Mouse (Mus musculus): ENCODE measurements at regions not wholly inside any gene's neighbourhood (a gene's known extent, or its start where the extent isn't known, plus 50 kb on each side); places are given as distances from the start of the nearest gene placed in this dataset.

GRCm38 (mm10) chr1:10771793-10772192, 642.1 kb upstream of the A830018L16Rik start:
- DNase-seq (ENCODE audit: low spot score) = no peak

- no peak for DNase-seq (ENCODE audit: low spot score)
Measured at GRCm38 (mm10) chr1:10794074-10794783, 619.7 kb upstream of the A830018L16Rik start.

DNA sequence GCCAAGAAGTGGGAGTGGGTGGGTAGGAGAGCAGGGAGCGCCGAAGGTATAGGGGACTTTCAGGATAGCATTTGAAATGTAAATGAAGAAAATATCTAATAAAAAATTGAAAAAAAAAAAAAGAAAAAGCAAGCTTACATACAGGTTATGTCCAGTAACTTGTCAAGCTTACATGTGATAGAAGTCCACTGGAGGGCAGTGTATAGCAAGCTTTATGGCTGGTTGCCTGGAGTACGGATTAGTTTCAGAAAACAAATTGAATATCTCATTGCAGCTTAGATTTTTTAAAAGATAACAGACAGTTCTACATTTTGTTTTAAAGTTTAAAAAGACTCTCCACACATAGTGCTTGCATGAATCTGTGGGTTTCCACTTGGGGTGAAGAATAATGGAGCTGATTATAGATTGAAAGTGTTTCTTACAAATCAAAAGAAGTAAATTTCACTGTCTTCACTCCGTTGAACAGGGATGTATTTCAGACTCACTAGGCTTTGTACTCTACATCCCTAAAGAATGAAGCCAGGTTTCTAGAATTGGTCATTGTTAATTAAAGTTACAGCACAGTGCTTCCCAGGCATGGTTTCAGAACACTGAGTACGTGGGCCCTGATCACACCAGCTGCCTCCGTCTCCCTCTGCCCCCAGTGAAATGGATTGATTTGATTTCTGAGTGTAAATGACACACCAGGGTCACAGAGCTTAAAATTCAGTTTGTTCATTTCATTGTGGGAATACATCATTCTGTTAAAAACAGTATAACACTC, 578.1 kb upstream of the A830018L16Rik start:
- peak; percentile 59 for DNase-seq (ENCODE audit: low spot score)

DNA sequence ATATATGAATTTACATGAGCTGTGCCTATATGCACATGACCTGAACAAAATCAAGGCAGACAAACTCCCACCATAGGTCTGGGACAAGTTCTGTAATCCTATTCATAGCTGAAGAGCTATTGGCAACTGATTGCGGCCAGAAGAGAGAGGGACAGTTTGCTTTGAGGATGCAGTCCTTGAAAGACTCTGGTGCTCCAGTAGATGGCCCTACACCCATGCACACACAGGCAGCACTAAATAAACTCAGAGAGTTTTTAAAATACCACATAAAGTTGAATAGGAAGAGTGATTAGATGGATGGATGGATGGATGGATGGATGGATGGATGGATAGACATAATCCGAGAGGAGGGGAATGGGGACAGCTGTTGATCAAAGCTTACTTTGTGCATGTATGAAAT, 576.7 kb upstream of the A830018L16Rik start:
- DNase-seq (ENCODE audit: low spot score) = peak; percentile 16

DNA sequence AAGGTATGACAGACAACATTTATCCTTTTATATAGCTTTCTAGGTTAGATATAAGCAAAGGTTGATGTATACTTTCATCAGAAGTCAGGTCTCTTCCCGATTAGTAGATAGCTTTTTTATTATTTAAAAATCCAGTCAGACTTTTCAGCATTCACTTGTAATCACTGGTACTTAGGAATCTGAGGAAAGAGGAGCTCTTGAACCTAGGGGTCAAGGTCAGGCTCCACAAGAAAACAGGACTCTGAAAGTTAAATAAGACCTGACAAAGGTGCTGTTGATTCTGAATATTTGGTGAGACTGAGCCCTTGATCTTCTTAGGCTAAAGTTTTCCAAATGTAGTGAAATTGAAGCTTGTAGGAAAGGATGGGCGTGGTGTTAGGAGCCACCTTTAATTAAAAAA, 561.0 kb upstream of the A830018L16Rik start:
- no peak for DNase-seq (ENCODE audit: low spot score)

DNA sequence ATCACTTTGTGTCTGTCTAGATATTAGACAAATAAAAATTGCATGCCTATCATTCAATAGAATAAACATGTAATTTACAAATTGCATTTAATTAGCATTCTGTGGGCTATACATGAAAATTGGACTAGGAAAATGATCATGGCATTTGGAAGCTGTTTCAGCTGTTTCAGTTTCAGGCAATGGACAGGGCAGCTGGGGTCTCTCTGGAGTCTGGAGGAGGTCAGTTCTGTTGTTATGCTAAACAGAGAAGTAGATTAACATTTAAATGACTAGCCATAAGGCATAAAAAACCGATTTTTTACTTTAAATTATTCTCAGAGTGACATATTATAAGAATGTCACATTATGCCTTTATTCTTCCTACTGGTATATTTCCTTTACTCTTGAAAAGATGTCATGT, 559.4 kb upstream of the A830018L16Rik start:
- DNase-seq (ENCODE audit: low spot score) = no peak

DNA sequence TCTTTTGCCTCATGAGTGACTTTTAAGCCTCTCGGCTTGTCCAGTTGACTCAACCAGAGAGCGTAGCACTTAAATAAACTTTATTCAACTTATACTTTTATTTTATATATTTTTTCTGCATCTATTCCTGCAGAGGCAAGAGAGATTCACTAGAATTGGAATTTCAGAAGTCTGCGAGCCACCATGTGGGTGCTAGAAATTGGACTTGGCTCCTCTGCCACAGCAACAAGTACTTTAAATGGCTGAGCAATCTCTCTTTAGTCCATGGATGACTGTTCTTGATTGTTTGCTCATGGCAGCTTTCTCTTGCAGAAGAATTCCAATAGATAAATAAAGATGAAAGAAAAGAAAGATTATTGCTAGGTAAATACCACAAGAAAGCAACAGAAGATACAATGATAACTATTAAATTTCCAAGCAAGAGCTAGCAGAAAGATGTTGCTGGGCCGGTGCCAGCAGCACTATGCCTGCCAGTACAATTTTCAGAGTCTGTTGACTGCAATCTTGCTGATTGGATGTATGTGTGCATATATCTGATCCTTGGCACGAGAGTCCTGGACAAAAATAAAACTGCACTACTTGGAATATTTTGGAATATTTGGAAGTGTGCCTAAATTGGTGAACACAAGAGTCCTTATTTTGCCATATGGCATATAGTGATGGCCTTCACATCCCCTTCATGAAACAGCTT, 542.6 kb upstream of the A830018L16Rik start:
- DNase-seq (ENCODE audit: low spot score) = peak; percentile 22

DNA sequence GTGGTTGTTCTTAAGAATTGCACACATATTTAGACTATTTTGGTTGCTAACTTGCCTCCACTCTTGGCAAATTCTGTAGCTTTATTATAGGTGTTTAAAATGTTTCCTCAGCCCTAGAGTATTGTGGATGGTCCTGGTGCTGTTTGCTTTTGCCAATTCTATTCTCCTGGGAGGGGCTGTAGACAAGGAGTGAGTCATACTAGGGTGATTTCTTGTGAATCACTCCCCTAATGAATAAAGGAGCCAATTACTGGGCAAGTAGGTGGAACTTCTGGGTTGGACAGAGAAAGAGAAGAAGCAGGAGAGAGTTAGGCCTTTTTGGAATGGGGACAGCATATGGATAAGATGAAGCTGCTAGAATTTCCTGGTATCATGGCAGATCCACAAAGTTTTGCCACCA, 541.6 kb upstream of the A830018L16Rik start:
- DNase-seq (ENCODE audit: low spot score) = no peak

DNA sequence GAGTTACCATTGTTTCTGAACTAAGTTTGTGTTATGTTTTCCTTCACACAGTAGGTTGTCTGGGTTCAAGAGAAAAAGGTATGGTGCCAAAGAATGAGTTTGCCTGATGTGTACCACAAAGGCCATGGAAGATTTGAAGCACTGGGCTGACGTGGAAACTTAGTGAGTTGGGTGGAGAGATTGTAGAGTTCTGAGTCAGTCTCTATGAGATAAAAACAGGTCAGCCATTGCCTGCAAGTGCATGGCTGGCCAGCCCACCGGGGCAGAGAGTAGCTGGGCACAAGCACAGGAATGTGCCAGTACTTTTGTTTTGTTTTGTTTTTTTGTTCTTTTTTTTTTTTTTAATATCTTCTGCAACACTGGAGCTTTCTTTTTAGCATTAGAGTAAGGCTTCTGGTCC, 541.2 kb upstream of the A830018L16Rik start:
- no peak for DNase-seq (ENCODE audit: low spot score)

DNA sequence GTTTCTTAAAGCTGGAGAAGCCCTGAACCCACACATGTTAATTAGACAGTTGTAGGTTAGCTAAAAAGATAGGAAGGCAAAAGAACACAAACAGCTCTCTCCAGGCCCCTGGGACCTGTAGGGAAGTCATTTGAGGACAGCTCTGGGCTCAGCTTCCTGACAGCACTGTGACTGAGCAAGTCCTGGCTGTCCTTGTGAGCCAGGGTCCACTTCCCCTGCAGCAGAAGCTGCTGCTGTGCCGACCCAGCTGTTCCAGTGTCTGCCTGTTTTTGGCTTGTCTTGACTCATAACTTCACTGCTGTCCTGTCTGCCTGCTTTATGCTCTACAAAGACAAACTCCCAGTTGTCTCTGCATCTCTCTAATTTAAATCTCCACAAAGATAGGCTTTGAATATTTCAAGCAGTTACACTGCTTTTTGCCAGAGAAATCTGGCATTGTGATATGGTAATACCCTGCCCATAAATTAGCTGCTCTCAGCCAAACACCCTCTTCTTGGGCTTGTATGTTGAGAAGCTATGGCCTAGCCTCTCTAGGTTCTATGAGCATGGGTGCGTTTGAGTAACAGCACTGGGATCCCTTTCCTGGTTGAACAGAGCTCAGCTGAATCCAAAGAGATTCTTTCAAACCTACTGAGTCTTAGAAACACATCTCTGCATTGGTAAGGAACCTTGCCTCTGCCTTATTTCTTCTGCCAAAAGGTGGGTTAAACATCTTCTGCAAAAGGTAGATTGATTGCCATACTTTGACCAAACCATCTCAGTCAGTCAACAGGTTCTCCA, 536.3 kb upstream of the A830018L16Rik start:
- DNase-seq (ENCODE audit: low spot score) = no peak

GRCm38 (mm10) chr1:10878221-10878760, 535.6 kb upstream of the A830018L16Rik start:
- no peak for DNase-seq (ENCODE audit: low spot score)

GRCm38 (mm10) chr1:10880026-10880727, 533.7 kb upstream of the A830018L16Rik start:
- DNase-seq (ENCODE audit: low spot score) = no peak

GRCm38 (mm10) chr1:10898806-10899205, 515.1 kb upstream of the A830018L16Rik start:
- no peak for DNase-seq (ENCODE audit: low spot score)

DNA sequence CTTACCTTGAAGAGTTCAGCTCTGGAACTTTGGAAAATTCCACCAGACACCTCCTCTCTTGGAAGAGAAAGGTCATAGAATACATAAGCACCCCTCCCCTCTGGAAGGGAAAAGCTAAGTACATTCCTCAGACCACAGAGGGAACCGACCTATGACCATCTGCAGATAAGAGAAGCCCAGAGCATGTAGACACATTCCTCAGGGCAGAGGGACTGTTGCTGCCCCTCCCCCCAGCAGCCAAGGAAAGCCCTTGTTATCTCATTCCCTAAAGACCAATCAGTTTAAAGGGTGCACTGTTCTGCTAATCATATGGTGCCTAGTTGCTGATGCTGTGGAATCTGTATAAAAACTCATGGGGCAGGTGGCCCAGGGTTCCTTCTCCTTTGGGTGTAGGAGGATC, 511.2 kb upstream of the A830018L16Rik start:
- no peak for DNase-seq (ENCODE audit: low spot score)

- DNase-seq (ENCODE audit: low spot score) = no peak
Measured at GRCm38 (mm10) chr1:10919958-10920357, 493.9 kb upstream of the A830018L16Rik start.

DNA sequence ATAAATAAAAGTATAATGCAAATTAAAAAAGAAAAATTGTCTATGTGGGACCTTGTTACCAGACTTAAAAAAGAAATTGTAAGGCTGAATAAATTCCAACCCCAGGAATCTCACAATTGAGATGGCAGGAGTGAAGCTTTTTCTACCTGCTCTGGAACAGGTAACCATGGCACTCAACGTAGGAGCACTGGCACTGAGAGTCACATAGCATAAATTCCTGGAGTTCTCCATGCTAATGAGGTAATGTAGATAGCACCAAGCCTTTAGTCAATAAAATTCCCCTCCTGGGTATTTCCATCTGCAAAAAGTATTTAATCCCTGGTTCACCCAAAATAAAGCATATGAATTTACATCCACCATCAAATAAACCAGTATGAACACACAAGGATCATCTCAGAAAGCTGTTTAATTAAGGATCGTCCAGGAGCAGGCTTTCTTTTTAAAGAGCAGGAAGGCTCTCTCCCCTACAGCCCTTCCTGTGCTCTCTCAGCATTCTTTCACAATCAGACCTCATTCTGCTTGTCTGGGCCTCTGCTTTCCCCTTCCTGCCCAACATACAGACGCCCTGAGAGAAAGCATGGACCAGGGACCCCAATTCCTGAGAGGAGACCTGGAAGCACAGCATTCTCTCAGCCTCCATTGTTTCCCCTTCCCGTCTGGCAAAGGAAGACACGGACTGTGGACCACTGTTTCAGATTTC, 481.4 kb upstream of the A830018L16Rik start:
- no peak for DNase-seq (ENCODE audit: low spot score)

- no peak for DNase-seq (ENCODE audit: low spot score)
Measured at GRCm38 (mm10) chr1:10933206-10933605, 480.7 kb upstream of the A830018L16Rik start.

DNA sequence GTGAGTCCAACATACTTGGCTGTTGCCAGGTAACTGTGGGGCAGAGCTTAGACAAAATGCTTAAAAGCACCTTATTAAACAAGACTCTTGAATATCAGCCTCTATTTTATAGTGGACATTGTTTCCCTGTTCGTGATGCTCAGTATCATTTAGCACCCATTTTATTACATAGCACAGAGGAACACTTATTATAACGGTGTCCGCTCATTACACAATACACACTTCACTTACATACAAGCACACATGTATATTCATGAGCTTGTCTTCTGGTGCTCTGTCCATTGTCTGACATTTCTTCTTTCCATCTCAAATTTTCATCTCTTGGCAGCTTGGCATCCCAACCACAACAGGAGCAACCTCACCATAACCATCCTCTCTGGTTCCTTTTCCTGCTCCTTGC, 475.5 kb upstream of the A830018L16Rik start:
- DNase-seq (ENCODE audit: low spot score) = no peak

- no peak for DNase-seq (ENCODE audit: low spot score)
Measured at GRCm38 (mm10) chr1:10940326-10940725, 473.6 kb upstream of the A830018L16Rik start.

- DNase-seq (ENCODE audit: low spot score) = no peak
Measured at GRCm38 (mm10) chr1:10942979-10943378, 470.9 kb upstream of the A830018L16Rik start.
